Mouse (Mus musculus) intestine, embryonic 16.5 days (tissue): Measurements from ENCODE around the gene Cmip. TPM values are rescaled to one million over a fixed set of nuclear protein-coding genes. Genes with fewer than 3 reads are reported as not detected.

Source experiments
- ATAC-seq: fragments of 200-750 bp; cut with Nextera tagmentation; 2 replicates; pipeline ENCODE4 v1.8.0; 2017; ENCODE audit warnings: moderate TSS enrichment, moderate library complexity
- H3K27ac ChIP-seq: fragments of 300-500 bp; sonication (generic); 2 replicates; pipeline ENCODE4 v1.5.1; 2014; ENCODE audit warnings: mild to moderate bottlenecking, low read length
- H3K27me3 ChIP-seq: fragments of 300-500 bp; sonication (generic); replicated peaks from 2 replicates; pipeline ENCODE4 v1.6.1; 2014; ENCODE audit warnings: low read length, control low read depth, mixed read lengths; ENCODE audit not compliant: control insufficient read depth, insufficient read depth
- H3K36me3 ChIP-seq: fragments of 300-500 bp; sonication (generic); 2 replicates; pipeline ENCODE4 v1.6.1; 2014; ENCODE audit warnings: low read length, control low read depth; ENCODE audit not compliant: control insufficient read depth, insufficient read depth
- H3K4me1 ChIP-seq: fragments of 300-500 bp; sonication (generic); 2 replicates; pipeline ENCODE4 v1.6.1; 2014; ENCODE audit warnings: low read length, control low read depth, mixed read lengths; ENCODE audit not compliant: control insufficient read depth, insufficient read depth
- H3K4me2 ChIP-seq: fragments of 300-500 bp; sonication (generic); 2 replicates; pipeline ENCODE4 v1.6.1; 2014; ENCODE audit warnings: low read depth, low read length, control low read depth
- H3K4me3 ChIP-seq: fragments of 300-500 bp; sonication (generic); 2 replicates; pipeline ENCODE4 v1.5.1; 2014; ENCODE audit warnings: mild to moderate bottlenecking, low read length
- H3K9ac ChIP-seq: fragments of 300-500 bp; sonication (generic); 2 replicates; pipeline ENCODE4 v1.6.1; 2014; ENCODE audit warnings: low read depth, low read length
- H3K9me3 ChIP-seq: fragments of 300-500 bp; sonication (generic); 2 replicates; pipeline ENCODE4 v1.6.1; 2016; ENCODE audit warnings: low read length, control low read depth; ENCODE audit not compliant: control insufficient read depth
- WGBS: fragments of 180-500 bp; shearing (Covaris S2); extraction: QIAGEN DNeasy Blood & Tissue Kit; methylation state at CpG from one replicate; pipeline ENCODE4 v1.1.7; 2014; 5-methylcytosine and 5-hydroxymethylcytosine counted together
- polyA plus RNA-seq: library from polyadenylated mRNA; unstranded; fragments of >200 nt; fragmentation: Nextera tagmentation; extraction: Ambion mirVana; gene quantifications from 2 replicates; pipeline ENCODE4 v1.2.1, GENCODE M21; 2015

The Cmip gene
- polyA plus RNA-seq, 1 experiment from 2014 or later, result 16.8 TPM

- WGBS, result 96% methylated on average over 15 of the region's 15 CpGs
- H3K27me3 ChIP-seq, result no peaks in the 10 kb centered on the region
- H3K9me3 ChIP-seq, result no peaks in the 10 kb centered on the region
- no peaks in the 10 kb centered on the region for H3K4me1 ChIP-seq
- no peak overlapping the region for H3K27ac ChIP-seq
- no peak overlapping the region for H3K4me3 ChIP-seq
- peaks cover 26% of the 10 kb centered on the region for H3K36me3 ChIP-seq
- no peak overlapping the region for H3K4me2 ChIP-seq
- no peak for ATAC-seq
- no peak overlapping the region for H3K9ac ChIP-seq
Observed at GRCm38 (mm10) chr8:117436786-117437185, 179.9 kb downstream of the Cmip start.

GRCm38 (mm10) chr8:117437616-117438015 lies 180.8 kb downstream of the Cmip start:
- H3K4me1 ChIP-seq, result no peaks in the 10 kb centered on the region
- no peaks in the 10 kb centered on the region for H3K9me3 ChIP-seq
- H3K4me3 ChIP-seq, result no peak overlapping the region
- ATAC-seq, result no peak
- no peak overlapping the region for H3K27ac ChIP-seq
- H3K36me3 ChIP-seq, result peaks cover 23% of the 10 kb centered on the region
- H3K4me2 ChIP-seq, result no peak overlapping the region
- WGBS, result 66% methylated on average over 5 of the region's 5 CpGs
- H3K27me3 ChIP-seq, result no peaks in the 10 kb centered on the region
- no peak overlapping the region for H3K9ac ChIP-seq

DNA sequence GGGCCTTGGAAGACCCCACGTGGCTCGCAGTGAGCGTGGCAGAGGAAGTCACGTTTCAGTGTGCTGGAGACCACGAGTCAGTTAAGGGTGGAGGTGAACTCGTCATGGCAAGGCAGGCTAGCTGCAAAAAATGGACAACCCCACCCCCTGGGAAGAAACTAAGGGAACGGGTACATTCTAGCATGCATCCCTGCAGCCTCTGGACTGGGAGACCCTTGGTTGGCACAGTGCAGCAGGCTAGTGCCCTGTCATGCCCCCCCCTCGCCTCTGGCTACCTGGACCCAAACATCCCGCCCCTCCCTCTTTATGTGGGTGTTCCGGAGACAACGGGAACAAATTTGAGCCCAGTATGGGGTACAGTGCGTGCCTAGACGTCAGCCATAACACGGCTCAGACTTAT lies 183.5 kb downstream of the Cmip start:
- H3K4me1 ChIP-seq, result no peaks in the 10 kb centered on the region
- H3K9me3 ChIP-seq, result no peaks in the 10 kb centered on the region
- no peak overlapping the region for H3K4me2 ChIP-seq
- peak; percentile 20 for ATAC-seq
- H3K9ac ChIP-seq, result no peak overlapping the region
- no peak overlapping the region for H3K27ac ChIP-seq
- H3K36me3 ChIP-seq, result peaks cover 14% of the 10 kb centered on the region
- H3K27me3 ChIP-seq, result no peaks in the 10 kb centered on the region
- WGBS, result 84% methylated on average over 14 of the region's 14 CpGs
- H3K4me3 ChIP-seq, result no peak overlapping the region

GRCm38 (mm10) chr8:117440759-117441158 lies 183.9 kb downstream of the Cmip start:
- Histone ChIP-seq H3K27me3 (no peaks in the 10 kb centered on the region), H3K9me3 (no peaks in the 10 kb centered on the region), H3K4me3 (no peak overlapping the region), H3K36me3 (peaks cover 14% of the 10 kb centered on the region), H3K4me1 (no peaks in the 10 kb centered on the region), H3K27ac (no peak overlapping the region), H3K4me2 (no peak overlapping the region), H3K9ac (no peak overlapping the region)
- ATAC-seq, result peak; percentile 73
- 50% methylated on average over 6 of the region's 6 CpGs for WGBS

- no peaks in the 10 kb centered on the region for H3K27me3 ChIP-seq
- no peaks in the 10 kb centered on the region for H3K9me3 ChIP-seq
- no peak overlapping the region for H3K27ac ChIP-seq
- H3K36me3 ChIP-seq, result peaks cover 13% of the 10 kb centered on the region
- peaks cover 3% of the 10 kb centered on the region; the same call in 1 of the 2 replicates for H3K4me1 ChIP-seq
- ATAC-seq, result no peak
- H3K4me2 ChIP-seq, result no peak overlapping the region
- no peak overlapping the region for H3K4me3 ChIP-seq
- no peak overlapping the region for H3K9ac ChIP-seq
- 81% methylated on average over 5 of the region's 5 CpGs for WGBS
Observed at GRCm38 (mm10) chr8:117445507-117445906, 188.6 kb downstream of the Cmip start.

- no peaks in the 10 kb centered on the region for H3K27me3 ChIP-seq
- peaks cover 16% of the 10 kb centered on the region for H3K36me3 ChIP-seq
- no peaks in the 10 kb centered on the region for H3K9me3 ChIP-seq
- H3K4me3 ChIP-seq, result no peak overlapping the region
- no peak for ATAC-seq
- WGBS, result 57% methylated on average over 15 of the region's 15 CpGs
- no peak overlapping the region for H3K27ac ChIP-seq
- H3K9ac ChIP-seq, result no peak overlapping the region
- H3K4me2 ChIP-seq, result no peak overlapping the region
- H3K4me1 ChIP-seq, result peaks cover 3% of the 10 kb centered on the region; the same call in 1 of the 2 replicates
Observed at GRCm38 (mm10) chr8:117446344-117446997, 189.6 kb downstream of the Cmip start.

- WGBS, result 76% methylated on average over 9 of the region's 9 CpGs
- Histone ChIP-seq H3K4me3 (no peak overlapping the region), H3K4me2 (no peak overlapping the region), H3K36me3 (peaks cover 32% of the 10 kb centered on the region), H3K4me1 (peaks cover 11% of the 10 kb centered on the region; the same call in 1 of the 2 replicates), H3K27me3 (no peaks in the 10 kb centered on the region), H3K9me3 (no peaks in the 10 kb centered on the region), H3K9ac (no peak overlapping the region), H3K27ac (no peak overlapping the region)
- ATAC-seq, result no peak
Observed at GRCm38 (mm10) chr8:117451072-117451471, 194.2 kb downstream of the Cmip start.

DNA sequence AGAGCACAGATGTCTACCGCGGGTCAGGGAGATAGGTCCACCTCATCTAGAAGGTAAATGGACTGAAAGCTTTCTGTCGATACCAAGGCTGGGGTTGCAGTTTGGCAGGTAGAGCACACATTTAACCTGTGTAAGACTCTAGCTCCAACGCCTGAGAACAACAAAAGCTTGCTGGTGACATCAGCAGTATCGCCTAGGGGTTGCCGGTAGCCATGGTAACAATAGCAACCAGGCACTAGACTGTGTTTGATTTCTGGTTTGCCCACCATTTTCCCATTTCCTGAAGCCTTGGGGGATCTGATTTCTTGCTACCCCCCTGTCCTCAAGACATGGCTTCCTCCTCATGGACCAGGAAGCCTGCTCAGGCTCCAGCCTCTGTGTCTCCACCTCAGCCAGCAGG lies 197.1 kb downstream of the Cmip start:
- H3K36me3 ChIP-seq, result peaks cover 26% of the 10 kb centered on the region
- no peak overlapping the region for H3K27ac ChIP-seq
- WGBS, result 91% methylated on average over 6 of the region's 6 CpGs
- no peak for ATAC-seq
- H3K4me3 ChIP-seq, result no peak overlapping the region
- no peaks in the 10 kb centered on the region for H3K27me3 ChIP-seq
- no peaks in the 10 kb centered on the region for H3K9me3 ChIP-seq
- H3K4me2 ChIP-seq, result no peak overlapping the region
- H3K9ac ChIP-seq, result no peak overlapping the region
- peaks cover 8% of the 10 kb centered on the region; the same call in 1 of the 2 replicates for H3K4me1 ChIP-seq

DNA sequence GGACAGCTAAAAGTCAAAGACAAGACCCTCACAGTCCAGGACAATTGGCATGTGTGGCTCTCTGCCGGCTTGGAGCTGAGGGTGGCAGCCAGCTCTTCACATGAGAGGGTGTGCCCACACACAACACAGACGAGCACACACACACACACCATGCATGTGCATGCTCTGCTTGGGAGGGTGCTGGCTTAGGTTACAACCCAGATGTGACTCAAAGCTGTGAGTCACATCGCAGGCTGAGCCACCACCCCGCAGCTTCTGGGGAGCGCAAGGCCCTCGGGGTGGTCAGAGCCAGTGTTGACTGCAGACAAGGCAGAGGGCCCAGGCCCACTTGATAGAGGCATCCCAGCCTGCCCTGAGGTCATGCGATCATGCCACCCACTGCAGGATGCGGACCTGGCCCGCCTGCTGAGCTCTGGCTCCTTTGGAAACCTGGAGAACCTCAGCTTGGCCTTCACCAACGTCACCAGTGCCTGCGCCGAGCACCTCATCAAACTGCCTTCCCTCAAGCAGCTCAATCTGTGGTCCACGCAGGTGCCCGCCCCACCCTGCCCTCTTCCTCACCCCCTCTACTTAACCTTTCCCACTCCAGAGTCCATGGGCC lies 197.8 kb downstream of the Cmip start:
- Histone ChIP-seq H3K27me3 (no peaks in the 10 kb centered on the region), H3K36me3 (peaks cover 26% of the 10 kb centered on the region), H3K4me1 (peaks cover 8% of the 10 kb centered on the region; the same call in 1 of the 2 replicates), H3K4me2 (no peak overlapping the region), H3K9me3 (no peaks in the 10 kb centered on the region), H3K4me3 (no peak overlapping the region), H3K27ac (no peak overlapping the region), H3K9ac (no peak overlapping the region)
- no peak for ATAC-seq
- WGBS, result 91% methylated on average over 14 of the region's 14 CpGs
